Mouse (Mus musculus): ENCODE results near the gene Sft2d1. TPM values are rescaled to one million over a fixed set of nuclear protein-coding genes. Genes with fewer than 3 reads are reported as not detected.
"Not testable (repeated sequence)": the region's sequence is repeated elsewhere in the genome, so short reads cannot be mapped to it uniquely, and the experiment has no call there.

Gene Sft2d1
- polyA plus RNA-seq, 1 experiment from 2014 or later, result 64.6 TPM

GRCm38 (mm10) chr17:8305801-8306200 lies 5.1 kb upstream of the Sft2d1 start:
- Histone ChIP-seq H3K4me2 (replicated peaks) (no peak overlapping the region), H3K9me3 (no peaks in the 10 kb centered on the region), H3K27me3 (no peaks in the 10 kb centered on the region), H3K4me1 (no peaks in the 10 kb centered on the region), H3K36me3 (no peaks in the 10 kb centered on the region), H3K27ac (no peak overlapping the region), H3K9ac (no peak overlapping the region), H3K4me3 (no peak overlapping the region)
- WGBS, result 35% methylated on average over 3 of the region's 3 CpGs
- no peak for ATAC-seq (ENCODE audit: insufficient number of reproducible peaks, insufficient read depth, low FRiP score, low TSS enrichment)

GRCm38 (mm10) chr17:8311751-8312150 lies 849 bp downstream of the Sft2d1 start:
- peak overlapping the region; percentile 70 for H3K4me2 ChIP-seq (replicated peaks)
- no peak for ATAC-seq (ENCODE audit: insufficient number of reproducible peaks, insufficient read depth, low FRiP score, low TSS enrichment)
- no peak overlapping the region for H3K27ac ChIP-seq
- H3K4me3 ChIP-seq, result peak overlapping the region; percentile 86
- 49% methylated on average over 3 of the region's 3 CpGs for WGBS
- H3K9me3 ChIP-seq, result no peaks in the 10 kb centered on the region
- H3K27me3 ChIP-seq, result no peaks in the 10 kb centered on the region
- H3K9ac ChIP-seq, result peak overlapping the region; percentile 83
- peaks cover 14% of the 10 kb centered on the region for H3K4me1 ChIP-seq
- H3K36me3 ChIP-seq, result peaks cover 4% of the 10 kb centered on the region; the same call in 1 of the 2 replicates

- ATAC-seq (ENCODE audit: insufficient number of reproducible peaks, insufficient read depth, low FRiP score, low TSS enrichment), result no peak
- no peaks in the 10 kb centered on the region for H3K27me3 ChIP-seq
- no peak overlapping the region for H3K27ac ChIP-seq
- peaks cover 4% of the 10 kb centered on the region; the same call in 1 of the 2 replicates for H3K36me3 ChIP-seq
- no peaks in the 10 kb centered on the region for H3K9me3 ChIP-seq
- no peak overlapping the region for H3K4me2 ChIP-seq (replicated peaks)
- peaks cover 14% of the 10 kb centered on the region for H3K4me1 ChIP-seq
- WGBS, result 90% methylated on average over 3 of the region's 3 CpGs
- no peak overlapping the region for H3K9ac ChIP-seq
- no peak overlapping the region for H3K4me3 ChIP-seq
Observed at GRCm38 (mm10) chr17:8313976-8314375, 3.1 kb downstream of the Sft2d1 start.

DNA sequence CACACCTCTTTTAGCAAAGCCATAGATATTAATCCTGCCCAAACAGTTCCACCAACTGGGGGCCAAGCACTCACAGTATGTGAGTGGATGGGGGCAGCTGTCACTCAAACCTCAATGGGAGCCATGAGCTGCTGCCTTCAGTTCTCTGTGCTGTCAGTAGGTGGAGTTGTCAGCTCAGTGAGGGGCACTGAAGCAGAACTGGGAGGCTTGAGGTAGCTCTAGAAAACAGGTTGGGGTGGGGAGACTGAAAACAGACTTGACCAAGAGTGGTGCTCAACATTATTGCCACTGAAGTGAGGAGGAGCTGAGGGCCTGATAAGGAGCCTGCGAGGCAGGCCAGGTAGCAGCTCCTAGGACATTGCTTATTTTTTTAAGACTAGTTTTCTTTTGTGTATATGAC lies 5.3 kb downstream of the Sft2d1 start:
- Histone ChIP-seq H3K27ac (no peak overlapping the region), H3K36me3 (peaks cover 4% of the 10 kb centered on the region; the same call in 1 of the 2 replicates), H3K27me3 (no peaks in the 10 kb centered on the region), H3K4me3 (no peak overlapping the region), H3K9ac (no peak overlapping the region), H3K4me2 (replicated peaks) (no peak overlapping the region), H3K9me3 (no peaks in the 10 kb centered on the region), H3K4me1 (peaks cover 14% of the 10 kb centered on the region)
- WGBS, result 88% methylated on average over 1 of the region's 1 CpGs
- no peak for ATAC-seq (ENCODE audit: insufficient number of reproducible peaks, insufficient read depth, low FRiP score, low TSS enrichment)

DNA sequence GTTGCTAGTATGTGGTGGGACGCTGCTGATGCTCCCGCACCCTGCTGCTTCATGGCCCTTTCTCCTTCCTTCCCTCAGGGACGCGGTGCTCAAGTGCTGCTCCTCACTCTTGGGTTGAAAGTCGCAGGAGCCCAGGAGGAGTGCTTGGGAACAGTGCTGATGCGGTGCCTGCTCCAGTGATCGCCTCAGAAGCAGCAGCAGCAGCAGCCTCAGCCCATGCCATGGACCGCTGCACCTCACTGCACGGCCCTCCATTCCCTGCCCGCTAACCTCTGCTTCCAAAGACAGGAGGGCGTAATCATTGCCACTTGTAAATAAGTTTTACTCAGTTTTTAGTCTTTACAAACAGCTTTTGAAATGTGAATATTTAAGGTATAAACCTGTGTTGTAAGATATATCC lies 16.0 kb downstream of the Sft2d1 start:
- not testable (repeated sequence) for H3K9ac ChIP-seq; H3K4me3 ChIP-seq; H3K9me3 ChIP-seq; H3K27me3 ChIP-seq; H3K4me2 ChIP-seq (replicated peaks); H3K27ac ChIP-seq; H3K4me1 ChIP-seq; ATAC-seq (ENCODE audit: insufficient number of reproducible peaks, insufficient read depth, low FRiP score, low TSS enrichment)
- peaks cover 11% of the 10 kb centered on the region for H3K36me3 ChIP-seq
- 93% methylated on average over 11 of the region's 11 CpGs for WGBS

DNA sequence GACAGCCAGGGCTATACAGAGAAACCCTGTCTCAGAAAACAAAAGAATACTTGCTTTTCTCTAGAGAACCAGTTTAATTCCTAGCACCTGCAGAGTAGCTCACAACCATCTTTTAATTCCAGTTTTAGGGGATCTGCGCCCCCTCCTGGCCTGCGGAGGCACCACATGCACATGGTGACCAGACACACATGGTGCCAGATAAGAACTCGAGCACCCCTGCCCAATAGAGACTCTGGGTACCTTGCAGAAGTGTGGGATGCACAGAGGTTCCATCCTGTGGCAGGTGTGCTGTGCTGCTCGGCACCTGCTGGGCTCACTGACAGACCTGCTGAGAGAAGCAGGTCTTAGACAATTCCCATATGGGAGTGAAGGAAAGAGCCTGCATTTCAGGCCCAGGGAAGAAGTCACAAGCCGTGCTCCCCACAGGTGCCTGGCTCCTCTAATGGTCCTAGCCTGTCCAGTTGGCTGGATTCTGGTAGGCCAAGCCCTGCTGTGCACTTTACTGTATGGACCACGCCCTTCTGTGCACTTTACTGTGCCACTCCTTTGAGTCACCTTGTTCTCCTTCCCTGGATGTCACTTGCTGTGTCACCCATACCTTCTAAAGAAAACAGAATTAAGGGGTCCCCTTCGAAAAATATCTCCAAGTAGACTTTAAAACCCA lies 17.7 kb downstream of the Sft2d1 start:
- Histone ChIP-seq H3K4me1 (no peaks in the 10 kb centered on the region), H3K4me3 (no peak overlapping the region), H3K27ac (no peak overlapping the region), H3K9ac (no peak overlapping the region), H3K4me2 (replicated peaks) (no peak overlapping the region), H3K27me3 (no peaks in the 10 kb centered on the region), H3K9me3 (no peaks in the 10 kb centered on the region), H3K36me3 (peaks cover 11% of the 10 kb centered on the region)
- ATAC-seq (ENCODE audit: insufficient number of reproducible peaks, insufficient read depth, low FRiP score, low TSS enrichment), result no peak
- 72% methylated on average over 7 of the region's 7 CpGs for WGBS

GRCm38 (mm10) chr17:8330602-8331001 lies 19.7 kb downstream of the Sft2d1 start:
- no peaks in the 10 kb centered on the region for H3K9me3 ChIP-seq
- 78% methylated on average over 5 of the region's 5 CpGs for WGBS
- H3K27ac ChIP-seq, result no peak overlapping the region
- no peaks in the 10 kb centered on the region for H3K4me1 ChIP-seq
- no peak for ATAC-seq (ENCODE audit: insufficient number of reproducible peaks, insufficient read depth, low FRiP score, low TSS enrichment)
- H3K4me2 ChIP-seq (replicated peaks), result no peak overlapping the region
- H3K36me3 ChIP-seq, result peaks cover 11% of the 10 kb centered on the region
- H3K27me3 ChIP-seq, result no peaks in the 10 kb centered on the region
- no peak overlapping the region for H3K9ac ChIP-seq
- no peak overlapping the region for H3K4me3 ChIP-seq

- ATAC-seq (ENCODE audit: insufficient number of reproducible peaks, insufficient read depth, low FRiP score, low TSS enrichment), result not testable (repeated sequence)
- H3K27me3 ChIP-seq, result peaks cover 40% of the 10 kb centered on the region
- WGBS, result 89% methylated on average over 1 of the region's 5 CpGs
Observed at GRCm38 (mm10) chr17:8337159-8337558, 26.3 kb downstream of the Sft2d1 start, which contains the start of gene Prr18. TSS of gene Prr18 (plus strand) at chr17:8337459.

GRCm38 (mm10) chr17:8339666-8340374 lies 28.9 kb downstream of the Sft2d1 start:
- Histone ChIP-seq H3K27ac (no peak overlapping the region), H3K4me2 (replicated peaks) (peak overlapping the region; percentile 100), H3K27me3 (peaks cover 47% of the 10 kb centered on the region), H3K36me3 (no peaks in the 10 kb centered on the region), H3K4me3 (peak overlapping the region; percentile 61), H3K9me3 (no peaks in the 10 kb centered on the region), H3K9ac (no peak overlapping the region), H3K4me1 (peaks cover 14% of the 10 kb centered on the region; the same call in 1 of the 2 replicates)
- 26% methylated on average over 8 of the region's 8 CpGs for WGBS
- ATAC-seq (ENCODE audit: insufficient number of reproducible peaks, insufficient read depth, low FRiP score, low TSS enrichment), result no peak

More at GRCm38 (mm10) chr17:8337159-8337558, 26.3 kb downstream of the Sft2d1 start, which contains the start of gene Prr18:
- not testable (repeated sequence) for H3K9ac ChIP-seq; H3K9me3 ChIP-seq; H3K4me2 ChIP-seq (replicated peaks); H3K36me3 ChIP-seq; H3K4me3 ChIP-seq; H3K27ac ChIP-seq
- peaks cover 14% of the 10 kb centered on the region; the same call in 1 of the 2 replicates for H3K4me1 ChIP-seq

- H3K9ac ChIP-seq, result peak overlapping the region; percentile 63
- H3K4me3 ChIP-seq, result peak overlapping the region; percentile 61
- no peaks in the 10 kb centered on the region for H3K36me3 ChIP-seq
- peaks cover 47% of the 10 kb centered on the region for H3K27me3 ChIP-seq
- H3K9me3 ChIP-seq, result no peaks in the 10 kb centered on the region
- WGBS, result under 1% methylated on average over 58 of the region's 92 CpGs
- ATAC-seq (ENCODE audit: insufficient number of reproducible peaks, insufficient read depth, low FRiP score, low TSS enrichment), result peak; percentile 59
- peaks cover 14% of the 10 kb centered on the region; the same call in 1 of the 2 replicates for H3K4me1 ChIP-seq
- peak overlapping the region; percentile 100 for H3K4me2 ChIP-seq (replicated peaks)
- no peak overlapping the region for H3K27ac ChIP-seq
Observed at GRCm38 (mm10) chr17:8340407-8341359, 29.8 kb downstream of the Sft2d1 start.

- Histone ChIP-seq H3K27ac (no peak overlapping the region), H3K4me3 (peak overlapping the region; percentile 61), H3K9ac (peak overlapping the region; percentile 63), H3K4me2 (replicated peaks) (peak overlapping the region; percentile 100), H3K27me3 (peaks cover 47% of the 10 kb centered on the region), H3K9me3 (no peaks in the 10 kb centered on the region), H3K4me1 (peaks cover 14% of the 10 kb centered on the region; the same call in 1 of the 2 replicates), H3K36me3 (no peaks in the 10 kb centered on the region)
- ATAC-seq (ENCODE audit: insufficient number of reproducible peaks, insufficient read depth, low FRiP score, low TSS enrichment), result 0 out of 2 replicates have a peak, but pooled peaks have one; percentile 8
- WGBS, result 12% methylated on average over 46 of the region's 46 CpGs
Observed at GRCm38 (mm10) chr17:8341360-8341963, 30.6 kb downstream of the Sft2d1 start.

Data from embryonic facial prominence, embryonic 12.5 days (tissue).